Mouse (Mus musculus) G1E (cell line): ENCODE measurements around the gene Birc7. TPM values are rescaled to one million over a fixed set of nuclear protein-coding genes. Genes with fewer than 3 reads are reported as not detected.

Source experiments
- ATAC-seq: 2 replicates; pipeline ENCODE4 v1.8.0; 2016; ENCODE audit warnings: mild to moderate bottlenecking; ENCODE audit not compliant: insufficient number of reproducible peaks, poor library complexity, low FRiP score, severe bottlenecking; ENCODE audit errors: extremely low read depth
- DNase-seq: peaks from one replicate; pipeline ENCODE4 v3.0.0; 2012; ENCODE audit warnings: low spot score
- H3K27me3 ChIP-seq: 2 replicates; pipeline ENCODE4 v1.6.1; 2012; ENCODE audit warnings: mild to moderate bottlenecking, low read length, inconsistent platforms; ENCODE audit not compliant: insufficient read depth
- H3K36me3 ChIP-seq: replicated peaks from 2 replicates; pipeline ENCODE3; 2012; ENCODE audit warnings: mild to moderate bottlenecking, inconsistent platforms
- H3K4me1 ChIP-seq: 2 replicates; pipeline ENCODE4 v1.6.1; 2012; ENCODE audit warnings: low read depth, low read length, inconsistent platforms, mixed read lengths; ENCODE audit not compliant: insufficient read depth
- H3K4me3 ChIP-seq: 2 replicates; pipeline ENCODE4 v1.5.1; 2012; ENCODE audit warnings: low read depth, mild to moderate bottlenecking, inconsistent platforms, low read length, moderate library complexity, mixed read lengths
- H3K9me3 ChIP-seq: replicated peaks from 2 replicates; pipeline ENCODE4 v1.6.1; 2012; ENCODE audit warnings: inconsistent platforms
- CTCF ChIP-seq: IDR thresholded peaks from 2 replicates; pipeline ENCODE4 v1.5.1; 2012; ENCODE audit warnings: low read depth, low read length, inconsistent platforms, mixed read lengths
- GATA1 ChIP-seq: IDR thresholded peaks from 2 replicates; pipeline ENCODE4 v1.6.1; 2012; ENCODE audit warnings: borderline replicate concordance, low read length, inconsistent platforms, mixed read lengths
- GATA2 ChIP-seq: IDR thresholded peaks from 2 replicates; pipeline ENCODE4 v1.6.1; 2012; ENCODE audit warnings: low read depth, low read length, inconsistent platforms, borderline replicate concordance
- POLR2AphosphoS5 ChIP-seq: IDR thresholded peaks from 2 replicates; pipeline ENCODE4 v1.6.1; 2012; ENCODE audit warnings: low read depth, low read length, inconsistent platforms; ENCODE audit not compliant: insufficient replicate concordance
- TAL1 ChIP-seq: conservative IDR thresholded peaks from 2 replicates; pipeline ENCODE4 v1.6.1; 2012; ENCODE audit warnings: low read depth, low read length, inconsistent platforms, mixed read lengths
- polyA plus RNA-seq: library from polyadenylated mRNA; stranded (reverse); fragments of >175 nt; gene quantifications from 2 replicates; pipeline ENCODE4 v1.2.3, GENCODE M21; 2012
- total RNA-seq, 2 experiments: library from RNA; stranded (forward) in 1 of 2; stranded (reverse) in 1 of 2; fragments of 200-1000 nt in 1 of 2; fragments of >200 nt in 1 of 2; fragmentation: Nextera tagmentation in 1 of 2; gene quantifications; 2 replicates each; pipeline ENCODE4 v1.2.3; 2014 to 2017

The Birc7 gene
- total and polyA plus RNA-seq, 3 experiments, result not detected

DNA sequence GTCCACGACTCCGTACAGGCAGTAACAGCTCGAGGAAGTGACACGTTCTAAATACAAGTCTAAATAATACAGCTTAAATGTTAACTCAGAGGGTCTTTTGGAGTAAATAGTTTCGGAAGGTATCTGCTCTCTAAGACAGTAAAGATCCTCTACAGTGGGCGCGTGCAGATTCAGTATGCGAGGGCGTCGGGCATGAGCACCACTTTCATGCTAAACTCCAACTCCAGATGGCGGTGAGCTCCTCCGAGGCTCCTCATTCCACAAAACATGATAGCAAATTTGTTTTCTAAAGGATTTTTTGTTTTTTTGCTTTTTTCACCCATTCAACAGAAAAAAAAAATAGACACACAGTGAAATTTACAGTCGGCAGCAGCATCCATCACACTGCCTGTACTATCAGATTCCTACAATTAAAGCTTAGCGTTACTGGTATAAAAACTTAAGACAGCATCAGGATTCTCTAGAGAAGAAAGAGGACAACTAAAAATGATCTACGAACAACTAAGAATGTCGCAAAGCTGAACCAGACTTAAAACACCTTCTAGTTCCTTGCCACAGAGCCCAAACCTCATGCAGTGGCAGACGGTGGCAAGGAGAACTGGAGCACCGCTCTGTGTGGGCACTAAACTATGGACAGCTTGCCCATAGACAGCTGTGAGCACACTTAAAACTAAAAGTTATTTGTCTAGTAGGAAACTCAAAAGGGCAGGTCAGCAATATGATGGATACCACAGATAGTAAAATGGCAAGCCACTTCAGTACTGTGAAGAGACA lies 24.2 kb upstream of the Birc7 start:
- TF ChIP-seq TAL1 (no peak), POLR2AphosphoS5 (no peak), CTCF (no peak), GATA1 (no peak), GATA2 (no peak)
- H3K4me1 ChIP-seq, result peaks cover 13% of the 10 kb centered on the region
- no peaks in the 10 kb centered on the region for H3K9me3 ChIP-seq
- peaks cover 66% of the 10 kb centered on the region for H3K36me3 ChIP-seq
- H3K4me3 ChIP-seq, result no peak overlapping the region
- ATAC-seq (no peak), DNase-seq (no peak)
- H3K27me3 ChIP-seq, result no peaks in the 10 kb centered on the region

DNA sequence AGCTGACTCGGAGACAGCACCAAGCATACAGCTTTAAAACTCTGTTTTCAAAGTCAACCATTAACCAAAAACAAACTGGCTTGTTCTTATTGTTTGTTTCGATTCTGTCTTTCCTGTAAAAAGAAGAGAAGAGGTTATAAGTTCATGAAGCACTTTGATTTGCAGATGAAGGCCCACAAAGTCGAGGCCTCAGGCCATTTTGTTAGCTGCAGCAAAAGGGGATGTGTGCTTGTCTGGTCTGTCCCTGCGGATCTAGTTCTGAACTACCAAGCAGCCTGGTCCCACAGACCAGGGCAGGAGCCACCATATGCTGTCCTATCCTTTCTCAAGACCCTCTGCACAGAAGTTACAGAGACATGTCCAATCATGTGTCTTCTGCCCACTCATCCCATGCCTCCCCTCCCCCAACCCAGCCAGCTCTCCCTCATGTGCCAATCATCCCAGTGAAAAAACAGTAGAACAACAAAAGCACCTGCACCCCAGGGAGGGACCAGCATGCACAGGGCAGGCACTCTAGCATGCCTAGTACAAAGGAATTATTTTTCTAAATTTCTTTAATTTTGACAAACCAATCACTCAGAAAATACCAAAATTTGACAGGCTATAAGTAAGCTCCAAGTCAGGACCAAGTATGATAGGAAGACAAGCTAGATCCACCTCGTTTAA lies 23.1 kb upstream of the Birc7 start:
- Histone ChIP-seq H3K4me3 (no peak overlapping the region), H3K4me1 (peaks cover 19% of the 10 kb centered on the region), H3K9me3 (no peaks in the 10 kb centered on the region), H3K36me3 (peaks cover 75% of the 10 kb centered on the region), H3K27me3 (no peaks in the 10 kb centered on the region)
- TF ChIP-seq TAL1 (no peak), POLR2AphosphoS5 (no peak), GATA1 (no peak), CTCF (no peak), GATA2 (no peak)
- ATAC-seq, result no peak
- DNase-seq, result no peak

DNA sequence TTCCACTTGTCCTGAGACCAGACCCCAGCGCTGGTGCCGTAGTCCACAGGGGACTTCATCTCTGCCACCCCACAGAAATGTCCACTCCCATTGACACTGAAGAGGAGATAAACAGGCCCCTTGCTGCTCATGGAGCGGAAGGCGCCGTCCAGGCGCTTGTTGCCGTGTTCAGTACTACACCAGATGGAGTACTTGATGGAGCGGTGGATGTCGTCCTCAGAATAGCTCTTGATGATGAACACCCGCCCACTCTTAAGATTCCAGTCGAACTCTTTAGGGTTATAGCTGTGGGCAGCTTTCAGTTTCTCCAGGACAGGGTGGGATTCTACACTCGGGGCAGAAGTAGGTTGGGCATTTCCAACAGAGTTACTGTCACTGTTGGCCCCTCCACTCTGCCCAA lies 17.9 kb upstream of the Birc7 start:
- ATAC-seq (no peak), DNase-seq (no peak)
- TF ChIP-seq CTCF (no peak), POLR2AphosphoS5 (no peak), GATA1 (no peak), GATA2 (no peak), TAL1 (no peak)
- no peaks in the 10 kb centered on the region for H3K9me3 ChIP-seq
- no peaks in the 10 kb centered on the region for H3K27me3 ChIP-seq
- H3K36me3 ChIP-seq, result peaks cover 95% of the 10 kb centered on the region
- peaks cover 38% of the 10 kb centered on the region for H3K4me1 ChIP-seq
- no peak overlapping the region for H3K4me3 ChIP-seq

DNA sequence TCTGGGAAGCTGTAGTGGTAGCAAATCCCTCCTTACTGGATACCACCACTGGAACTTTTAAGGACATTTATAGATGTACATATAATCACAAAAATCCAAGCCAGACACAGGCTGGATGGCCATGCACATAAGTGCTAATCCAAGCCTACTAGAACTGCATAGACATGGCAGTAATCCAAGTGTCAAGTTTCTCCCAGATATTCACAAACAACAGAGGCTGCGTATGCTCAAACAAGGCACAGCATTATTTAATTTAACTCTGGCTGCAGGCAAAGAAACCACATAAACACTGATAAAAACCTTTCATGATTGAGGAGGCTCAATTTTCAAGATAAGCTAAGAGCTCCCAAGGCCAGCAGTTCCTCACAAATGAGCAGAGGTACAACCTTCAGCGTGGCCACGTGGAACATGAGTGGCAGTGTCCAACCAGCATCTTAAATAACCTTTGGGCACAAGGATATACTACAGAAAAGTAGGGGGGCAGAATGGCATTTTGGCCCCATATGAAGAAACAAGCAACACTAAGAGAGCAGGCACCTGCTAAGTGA lies 12.9 kb upstream of the Birc7 start:
- Histone ChIP-seq H3K4me3 (no peak overlapping the region), H3K9me3 (no peaks in the 10 kb centered on the region), H3K27me3 (no peaks in the 10 kb centered on the region), H3K4me1 (peaks cover 39% of the 10 kb centered on the region), H3K36me3 (peaks cover 82% of the 10 kb centered on the region)
- DNase-seq (no peak), ATAC-seq (no peak)
- TF ChIP-seq TAL1 (no peak), GATA2 (no peak), GATA1 (no peak), POLR2AphosphoS5 (no peak), CTCF (no peak)

DNA sequence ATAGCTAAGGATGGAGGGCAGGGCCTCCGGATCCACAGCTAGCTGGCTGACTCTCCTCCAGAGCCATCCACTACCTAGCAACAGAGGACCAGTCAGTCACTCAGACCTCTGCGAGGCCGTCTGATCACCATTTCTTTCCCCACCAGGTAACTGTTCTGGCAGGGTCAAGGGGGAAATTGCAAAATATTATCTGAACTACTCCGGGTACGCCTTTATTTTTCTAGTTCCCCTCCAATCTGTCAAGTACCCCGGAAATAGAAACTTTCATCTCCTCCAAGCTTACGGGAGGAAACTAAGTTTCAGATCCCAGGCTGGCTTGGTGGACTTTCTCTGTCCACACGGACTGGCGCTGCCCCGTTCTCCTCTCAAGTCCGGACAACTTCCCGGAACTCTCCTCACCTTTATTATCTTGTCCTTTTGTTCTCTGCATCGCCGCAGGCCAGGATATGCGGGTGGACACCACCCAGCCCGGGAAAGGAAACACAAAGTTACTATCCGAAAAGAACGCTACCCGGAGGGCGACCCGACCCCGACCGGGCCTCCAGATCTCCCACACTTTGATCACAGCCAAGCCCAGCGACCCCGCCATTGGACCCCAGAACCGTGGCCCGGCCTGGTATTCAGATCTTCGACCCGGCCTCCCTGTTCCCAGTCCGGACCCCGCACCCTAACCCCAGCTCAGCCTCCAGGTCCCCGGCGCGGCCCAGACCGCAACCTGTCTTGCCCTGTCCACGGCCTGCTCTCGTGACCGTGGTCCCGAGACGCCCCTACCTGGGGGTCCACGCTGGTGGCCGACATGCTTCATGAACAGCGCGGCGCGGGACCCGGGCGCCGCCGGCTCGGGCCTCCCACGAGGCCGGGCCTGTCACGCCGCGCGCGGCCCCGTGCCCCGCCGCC lies 8.7 kb upstream of the Birc7 start:
- DNase-seq (peak; percentile 40), ATAC-seq (no peak)
- Histone ChIP-seq H3K4me3 (peak overlapping the region; percentile 95), H3K4me1 (peaks cover 28% of the 10 kb centered on the region), H3K27me3 (peaks cover 9% of the 10 kb centered on the region), H3K36me3 (peaks cover 41% of the 10 kb centered on the region), H3K9me3 (no peaks in the 10 kb centered on the region)
- no peak for TF ChIP-seq POLR2AphosphoS5
- TF ChIP-seq GATA1, result no peak
- no peak for TF ChIP-seq GATA2
- TF ChIP-seq CTCF, result no peak
- TF ChIP-seq TAL1, result no peak
